Mouse (Mus musculus) MEL (cell line): ENCODE results near the gene Dnaic1. TPM values are rescaled to one million over a fixed set of nuclear protein-coding genes. Genes with fewer than 3 reads are reported as not detected.

Experiments used
- DNase-seq: peaks from one replicate; pipeline ENCODE4 v3.0.0; 2011; ENCODE audit warnings: low read depth, low spot score
- H3K27ac ChIP-seq: 2 replicates; pipeline ENCODE4 v1.5.1; 2012; ENCODE audit warnings: low read depth, mild to moderate bottlenecking, control low read depth, low read length, moderate library complexity; ENCODE audit not compliant: control insufficient read depth
- H3K27me3 ChIP-seq, 2 experiments: fragments of 150-350 bp in 1 of 2; sonication (generic) in 1 of 2; 2 replicates each; pipeline ENCODE4 v1.6.1; 2012; ENCODE audit warnings: low read length in 2 of 2, mild to moderate bottlenecking in 2 of 2, improper control_type of control experiment in 1 of 2, moderate library complexity in 1 of 2; ENCODE audit not compliant: insufficient read depth in 2 of 2, control insufficient read depth in 1 of 2
- H3K36me3 ChIP-seq, 2 experiments: 2 replicates each; pipeline ENCODE4 v1.6.1; 2012 to 2014; ENCODE audit warnings: low read length in 2 of 2, improper control_type of control experiment in 1 of 2, inconsistent platforms in 1 of 2, mild to moderate bottlenecking in 1 of 2; ENCODE audit not compliant: insufficient read depth in 2 of 2, control insufficient read depth in 1 of 2
- H3K4me1 ChIP-seq, 2 experiments: fragments of 150-350 bp in 1 of 2; sonication (generic) in 1 of 2; 2 replicates each; pipeline ENCODE4 v1.6.1; 2012; ENCODE audit warnings: low read length in 2 of 2, improper control_type of control experiment in 1 of 2, mild to moderate bottlenecking in 1 of 2; ENCODE audit not compliant: insufficient read depth in 2 of 2, control insufficient read depth in 1 of 2
- H3K4me3 ChIP-seq, 2 experiments: fragments of 150-350 bp in 1 of 2; sonication (generic) in 1 of 2; 2 replicates each; pipeline ENCODE4 v1.5.1; 2012; ENCODE audit warnings: low read depth in 2 of 2, low read length in 2 of 2, mild to moderate bottlenecking in 2 of 2, moderate library complexity in 2 of 2, control low read depth in 1 of 2, improper control_type of control experiment in 1 of 2; ENCODE audit not compliant: control insufficient read depth in 1 of 2, insufficient read depth in 1 of 2
- H3K79me2 ChIP-seq: 2 replicates; pipeline ENCODE4 v1.6.1; 2012; ENCODE audit warnings: mild to moderate bottlenecking, low read length, moderate library complexity; ENCODE audit not compliant: control insufficient read depth, poor library complexity, insufficient read depth
- H3K9ac ChIP-seq: 2 replicates; pipeline ENCODE4 v1.6.1; 2012; ENCODE audit warnings: low read depth, mild to moderate bottlenecking, control low read depth, low read length, moderate library complexity; ENCODE audit not compliant: control insufficient read depth, poor library complexity, severe bottlenecking
- H3K9me3 ChIP-seq: fragments of 150-350 bp; sonication (generic); replicated peaks from 2 replicates; pipeline ENCODE4 v1.6.1; 2012; ENCODE audit warnings: mild to moderate bottlenecking, low read length, improper control_type of control experiment, moderate library complexity; ENCODE audit not compliant: insufficient read depth
- BHLHE40 ChIP-seq: IDR thresholded peaks from 2 replicates; pipeline ENCODE4 v1.6.1; 2012; ENCODE audit warnings: low read depth, mild to moderate bottlenecking, inconsistent platforms, low read length, improper control_type of control experiment, borderline replicate concordance
- CHD1 ChIP-seq: IDR thresholded peaks from 2 replicates; pipeline ENCODE4 v1.6.1; 2012; ENCODE audit warnings: low read depth, mild to moderate bottlenecking, inconsistent platforms, low read length, improper control_type of control experiment
- CHD2 ChIP-seq: IDR thresholded peaks from 2 replicates; pipeline ENCODE4 v1.6.1; 2011; ENCODE audit warnings: low read length, improper control_type of control experiment
- CTCF ChIP-seq, 3 experiments: IDR thresholded peaks in 2 of 3; conservative IDR thresholded peaks in 1 of 3; 2 replicates each; pipeline ENCODE4 v1.5.1; 2011 to 2012; ENCODE audit warnings: low read length in 3 of 3, low read depth in 2 of 3, mild to moderate bottlenecking in 2 of 3, improper control_type of control experiment in 1 of 3, inconsistent platforms in 1 of 3, mixed read lengths in 1 of 3, moderate library complexity in 1 of 3; ENCODE audit not compliant: control insufficient read depth in 1 of 3, insufficient read depth in 1 of 3, poor library complexity in 1 of 3, severe bottlenecking in 1 of 3
- E2F4 ChIP-seq: IDR thresholded peaks from 2 replicates; pipeline ENCODE4 v1.6.1; 2011; ENCODE audit warnings: low read depth, low read length, improper control_type of control experiment, borderline replicate concordance
- ELF1 ChIP-seq: IDR thresholded peaks from 2 replicates; pipeline ENCODE4 v1.6.1; 2014; ENCODE audit warnings: low read depth, mild to moderate bottlenecking, inconsistent platforms, low read length, improper control_type of control experiment, moderate library complexity
- EP300 ChIP-seq, 2 experiments: IDR thresholded peaks; 2 replicates each; pipeline ENCODE4 v1.6.1; 2011; ENCODE audit warnings: improper control_type of control experiment in 2 of 2, low read length in 2 of 2, low read depth in 1 of 2, mild to moderate bottlenecking in 1 of 2
- ETS1 ChIP-seq: IDR thresholded peaks from 2 replicates; pipeline ENCODE4 v1.6.1; 2012; ENCODE audit warnings: low read depth, mild to moderate bottlenecking, inconsistent platforms, low read length, improper control_type of control experiment, moderate library complexity
- GABPA ChIP-seq: IDR thresholded peaks from 2 replicates; pipeline ENCODE4 v1.6.1; 2012; ENCODE audit warnings: low read depth, mild to moderate bottlenecking, inconsistent platforms, low read length, improper control_type of control experiment, moderate library complexity
- GATA1 ChIP-seq: IDR thresholded peaks from 2 replicates; pipeline ENCODE4 v1.6.1; 2011; ENCODE audit warnings: low read depth, low read length, improper control_type of control experiment
- HCFC1 ChIP-seq: IDR thresholded peaks from 2 replicates; pipeline ENCODE4 v1.6.1; 2012; ENCODE audit warnings: low read depth, mild to moderate bottlenecking, inconsistent platforms, low read length, improper control_type of control experiment, moderate library complexity
- JUND ChIP-seq: IDR thresholded peaks from 2 replicates; pipeline ENCODE4 v1.6.1; 2011; ENCODE audit warnings: low read depth, mild to moderate bottlenecking, improper control_type of control experiment, low read length
- KAT2A ChIP-seq: conservative IDR thresholded peaks from 2 replicates; pipeline ENCODE4 v1.6.1; 2012; ENCODE audit warnings: low read depth, low read length, improper control_type of control experiment, inconsistent platforms
- MAFK ChIP-seq: IDR thresholded peaks from 2 replicates; pipeline ENCODE4 v1.6.1; 2011; ENCODE audit warnings: low read depth, mild to moderate bottlenecking, low read length, improper control_type of control experiment, borderline replicate concordance
- MAX ChIP-seq: IDR thresholded peaks from 2 replicates; pipeline ENCODE4 v1.6.1; 2011; ENCODE audit warnings: low read length, improper control_type of control experiment
- MAZ ChIP-seq: IDR thresholded peaks from 2 replicates; pipeline ENCODE4 v1.6.1; 2012; ENCODE audit warnings: low read depth, mild to moderate bottlenecking, inconsistent platforms, low read length, improper control_type of control experiment
- MEF2A ChIP-seq: IDR thresholded peaks from 2 replicates; pipeline ENCODE4 v1.6.1; 2014; ENCODE audit warnings: low read depth, mild to moderate bottlenecking, inconsistent platforms, low read length, improper control_type of control experiment; ENCODE audit not compliant: poor library complexity, insufficient replicate concordance, severe bottlenecking; ENCODE audit errors: extremely low read depth
- MXI1 ChIP-seq: IDR thresholded peaks from 2 replicates; pipeline ENCODE4 v1.6.1; 2011; ENCODE audit warnings: mild to moderate bottlenecking, low read depth, low read length, improper control_type of control experiment
- MYB ChIP-seq: IDR thresholded peaks from 2 replicates; pipeline ENCODE4 v1.6.1; 2011; ENCODE audit warnings: mild to moderate bottlenecking, low read depth, low read length, improper control_type of control experiment
- MYC ChIP-seq: IDR thresholded peaks from 2 replicates; pipeline ENCODE4 v1.6.1; 2011; ENCODE audit warnings: low read depth, mild to moderate bottlenecking, low read length, improper control_type of control experiment, moderate library complexity
- NELFE ChIP-seq: IDR thresholded peaks from 2 replicates; pipeline ENCODE4 v1.6.1; 2011; ENCODE audit warnings: low read depth, low read length, improper control_type of control experiment
- NRF1 ChIP-seq: IDR thresholded peaks from 2 replicates; pipeline ENCODE4 v1.6.1; 2014; ENCODE audit warnings: low read depth, mild to moderate bottlenecking, inconsistent platforms, low read length, improper control_type of control experiment, moderate library complexity; ENCODE audit not compliant: poor library complexity, insufficient read depth, severe bottlenecking
- POLR2A ChIP-seq, 2 experiments: IDR thresholded peaks; 2 replicates each; pipeline ENCODE4 v1.6.1; 2011 to 2012; ENCODE audit warnings: low read length in 2 of 2, mild to moderate bottlenecking in 2 of 2, control low read depth in 1 of 2, improper control_type of control experiment in 1 of 2, low read depth in 1 of 2, moderate library complexity in 1 of 2; ENCODE audit not compliant: control insufficient read depth in 1 of 2, insufficient read depth in 1 of 2, poor library complexity in 1 of 2
- POLR2AphosphoS2 ChIP-seq: IDR thresholded peaks from 2 replicates; pipeline ENCODE4 v1.6.1; 2011; ENCODE audit warnings: low read length, improper control_type of control experiment
- POLR2AphosphoS5 ChIP-seq: IDR thresholded peaks from 2 replicates; pipeline ENCODE4 v1.6.1; 2012; ENCODE audit warnings: low read depth, borderline replicate concordance, mild to moderate bottlenecking, inconsistent platforms, low read length, moderate library complexity, mixed read lengths
- RAD21 ChIP-seq: IDR thresholded peaks from 2 replicates; pipeline ENCODE4 v1.6.1; 2011; ENCODE audit warnings: mild to moderate bottlenecking, low read depth, low read length, improper control_type of control experiment
- RCOR1 ChIP-seq: IDR thresholded peaks from 2 replicates; pipeline ENCODE4 v1.6.1; 2012; ENCODE audit warnings: low read depth, mild to moderate bottlenecking, inconsistent platforms, low read length, improper control_type of control experiment
- SIN3A ChIP-seq: IDR thresholded peaks from 2 replicates; pipeline ENCODE4 v1.6.1; 2012; ENCODE audit warnings: low read length, improper control_type of control experiment, inconsistent platforms
- SMC3 ChIP-seq: IDR thresholded peaks from 2 replicates; pipeline ENCODE4 v1.6.1; 2011; ENCODE audit warnings: low read depth, low read length, improper control_type of control experiment
- TAL1 ChIP-seq: IDR thresholded peaks from 2 replicates; pipeline ENCODE4 v1.6.1; 2012; ENCODE audit warnings: mild to moderate bottlenecking, inconsistent platforms, low read length, moderate library complexity, mixed read lengths
- TBP ChIP-seq: IDR thresholded peaks from 2 replicates; pipeline ENCODE4 v1.8.0; 2011; ENCODE audit warnings: low read depth, low read length, improper control_type of control experiment
- TCF12 ChIP-seq: IDR thresholded peaks from 2 replicates; pipeline ENCODE4 v1.6.1; 2014; ENCODE audit warnings: low read depth, mild to moderate bottlenecking, inconsistent platforms, low read length, improper control_type of control experiment, moderate library complexity
- UBTF ChIP-seq: IDR thresholded peaks from 2 replicates; pipeline ENCODE4 v1.6.1; 2012; ENCODE audit warnings: low read depth, mild to moderate bottlenecking, inconsistent platforms, low read length, improper control_type of control experiment, moderate library complexity, borderline replicate concordance; ENCODE audit not compliant: insufficient read depth
- USF1 ChIP-seq: IDR thresholded peaks from 2 replicates; pipeline ENCODE4 v1.6.1; 2014; ENCODE audit warnings: low read depth, mild to moderate bottlenecking, inconsistent platforms, low read length, improper control_type of control experiment, moderate library complexity
- USF2 ChIP-seq, 2 experiments: IDR thresholded peaks; 2 replicates each; pipeline ENCODE4 v1.6.1; 2011 to 2012; ENCODE audit warnings: improper control_type of control experiment in 2 of 2, low read length in 2 of 2, borderline replicate concordance in 1 of 2, inconsistent platforms in 1 of 2, low read depth in 1 of 2, mild to moderate bottlenecking in 1 of 2; ENCODE audit not compliant: insufficient read depth in 1 of 2
- ZC3H11A ChIP-seq: IDR thresholded peaks from 2 replicates; pipeline ENCODE4 v1.6.1; 2012; ENCODE audit warnings: low read depth, mild to moderate bottlenecking, inconsistent platforms, low read length, improper control_type of control experiment
- ZKSCAN1 ChIP-seq: IDR thresholded peaks from 2 replicates; pipeline ENCODE4 v1.6.1; 2012; ENCODE audit warnings: low read depth, mild to moderate bottlenecking, inconsistent platforms, low read length, improper control_type of control experiment, moderate library complexity
- ZMIZ1 ChIP-seq: IDR thresholded peaks from 2 replicates; pipeline ENCODE4 v1.6.1; 2012; ENCODE audit warnings: low read depth, mild to moderate bottlenecking, inconsistent platforms, low read length, improper control_type of control experiment, moderate library complexity
- ZNF384 ChIP-seq: IDR thresholded peaks from 2 replicates; pipeline ENCODE4 v1.6.1; 2012; ENCODE audit warnings: low read depth, mild to moderate bottlenecking, inconsistent platforms, low read length, improper control_type of control experiment
- polyA plus RNA-seq, 2 experiments: library from polyadenylated mRNA; stranded (reverse) in 1 of 2; unstranded in 1 of 2; fragments of >175 nt in 1 of 2; fragments of >200 nt in 1 of 2; gene quantifications; 2 replicates each; pipeline versions ENCODE4 v1.2.1 to v1.2.4; 2012; ENCODE audit warnings: low replicate concordance in 2 of 2, low read depth in 1 of 2; ENCODE audit not compliant: insufficient read length in 2 of 2, insufficient read depth in 1 of 2, missing spikeins in 1 of 2
- total RNA-seq: library from RNA; depleted of rRNA; stranded (reverse); fragments of 300-350 nt; gene quantifications from 2 replicates; pipeline ENCODE4 v1.2.3, GENCODE M21; 2012

The Dnaic1 gene
- total and polyA plus RNA-seq, 3 experiments: not detected

- no peaks in the 10 kb centered on the region for H3K9me3 ChIP-seq
- DNase-seq: peak; percentile 64
- H3K4me1 ChIP-seq: peaks cover 0 to 6% of the 10 kb centered on the region in 2 experiments; a peak in 2 of 4 replicates
- H3K4me3 ChIP-seq: no peak overlapping the region
- no peaks in the 10 kb centered on the region for H3K79me2 ChIP-seq
- no peak overlapping the region for H3K27ac ChIP-seq
- no peaks in the 10 kb centered on the region for H3K27me3 ChIP-seq
- TF ChIP-seq RCOR1: no peak
- no peak for TF ChIP-seq GABPA
- no peak for TF ChIP-seq MAFK
- TF ChIP-seq MEF2A: no peak
- TF ChIP-seq POLR2AphosphoS5: no peak
- TF ChIP-seq CTCF (IDR thresholded peaks at IDR 0.05 in 2 of 3, conservative IDR thresholded peaks at IDR 0.05 in 1 of 3; ENCODE audit: control insufficient read depth in 1 of 3, insufficient read depth in 1 of 3, low read depth in 2 of 3, low read length in 3 of 3, poor library complexity in 1 of 3, severe bottlenecking in 1 of 3): no peak
- TF ChIP-seq GATA1: peak; percentile 66
- no peak for TF ChIP-seq CHD2
- TF ChIP-seq MYC: no peak
- TF ChIP-seq HCFC1: no peak
- no peak for TF ChIP-seq JUND
- TF ChIP-seq ZKSCAN1: no peak
- no peak for TF ChIP-seq TBP
- no peak for TF ChIP-seq ZNF384
- TF ChIP-seq E2F4: no peak
- no peak for TF ChIP-seq USF1
- TF ChIP-seq USF2 (IDR thresholded peaks at IDR 0.05; ENCODE audit: borderline replicate concordance in 1 of 2, insufficient read depth in 1 of 2, low read depth in 1 of 2, low read length in 2 of 2): no peak
- TF ChIP-seq ELF1: no peak
- TF ChIP-seq TCF12: peak; percentile 79; the same call in 1 of the 2 replicates
- TF ChIP-seq CHD1: no peak
- TF ChIP-seq POLR2AphosphoS2: no peak
- no peak for TF ChIP-seq BHLHE40
- TF ChIP-seq ZC3H11A: no peak
- TF ChIP-seq NRF1: no peak
- peak in 1 of 2 experiments; percentile 39; a peak in 2 of 4 replicates for TF ChIP-seq EP300 (IDR thresholded peaks at IDR 0.05; ENCODE audit: low read depth in 1 of 2, low read length in 2 of 2)
- TF ChIP-seq SMC3: no peak
- TF ChIP-seq MAX: no peak
- no peak for TF ChIP-seq SIN3A
- TF ChIP-seq POLR2A (IDR thresholded peaks at IDR 0.05; ENCODE audit: control insufficient read depth in 1 of 2, insufficient read depth in 1 of 2, low read depth in 1 of 2, low read length in 2 of 2, poor library complexity in 1 of 2): no peak
- TF ChIP-seq NELFE: no peak
- no peak for TF ChIP-seq RAD21
- 0 out of 2 replicates have a peak, but pooled peaks have one; percentile 44 for TF ChIP-seq ETS1
- no peak for TF ChIP-seq UBTF
- TF ChIP-seq ZMIZ1: no peak
- peak; percentile 47 for TF ChIP-seq TAL1
- TF ChIP-seq MXI1: no peak
- no peak for TF ChIP-seq MAZ
- no peak for TF ChIP-seq KAT2A
- TF ChIP-seq MYB: no peak
- H3K36me3 ChIP-seq: no peaks in the 10 kb centered on the region
- no peak overlapping the region for H3K9ac ChIP-seq
Observed at GRCm38 (mm10) chr4:41542136-41542535, 27.4 kb upstream of the Dnaic1 start.
